Mouse (Mus musculus) bone marrow macrophage, adult 2 months (primary cell): ENCODE results near the gene 6030452D12Rik.

Source experiments
- CTCF ChIP-seq: IDR thresholded peaks from 2 replicates; pipeline ENCODE4 v1.5.1; 2012; ENCODE audit warnings: low read depth, mild to moderate bottlenecking, low read length, moderate library complexity
- POLR2A ChIP-seq: IDR thresholded peaks from 2 replicates; pipeline ENCODE4 v1.6.1; 2012; ENCODE audit warnings: mild to moderate bottlenecking, low read depth, low read length, borderline replicate concordance

GRCm38 (mm10) chr8:106509079-106509780, 8.9 kb downstream of the 6030452D12Rik start:
- TF ChIP-seq CTCF (no peak), POLR2A (no peak)
